Mouse (Mus musculus) brain, adult 2 months (tissue): ENCODE data around the gene Lrtm2.
A peak's percentile ranks its signal among the peaks of the same experiment; 100 is the strongest.

Source experiments
- DNase-seq: peaks from one replicate; pipeline ENCODE4 v3.0.0; 2011; ENCODE audit warnings: low read depth, low spot score

Gene Lrtm2

DNA sequence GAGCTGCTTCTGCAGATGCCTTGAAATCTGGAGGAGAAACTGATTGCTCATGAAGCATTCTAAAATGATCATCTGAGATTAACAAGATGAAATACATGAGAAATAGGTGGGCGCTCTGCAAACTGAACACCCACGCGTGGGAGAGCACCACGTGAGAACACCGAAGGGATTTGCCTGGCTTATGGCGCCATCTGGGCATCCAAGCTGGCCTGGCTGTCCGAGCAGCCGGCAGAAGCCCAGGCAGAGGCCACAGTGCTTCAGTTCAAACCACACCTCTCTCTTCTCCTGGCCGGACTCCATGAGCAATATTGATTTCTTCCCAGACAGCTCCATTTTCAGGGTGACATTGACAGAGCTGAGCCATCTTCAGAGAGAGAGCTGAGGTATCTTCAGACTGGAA is 49.8 kb downstream of the Lrtm2 start:
- DNase-seq = peak; percentile 93

DNA sequence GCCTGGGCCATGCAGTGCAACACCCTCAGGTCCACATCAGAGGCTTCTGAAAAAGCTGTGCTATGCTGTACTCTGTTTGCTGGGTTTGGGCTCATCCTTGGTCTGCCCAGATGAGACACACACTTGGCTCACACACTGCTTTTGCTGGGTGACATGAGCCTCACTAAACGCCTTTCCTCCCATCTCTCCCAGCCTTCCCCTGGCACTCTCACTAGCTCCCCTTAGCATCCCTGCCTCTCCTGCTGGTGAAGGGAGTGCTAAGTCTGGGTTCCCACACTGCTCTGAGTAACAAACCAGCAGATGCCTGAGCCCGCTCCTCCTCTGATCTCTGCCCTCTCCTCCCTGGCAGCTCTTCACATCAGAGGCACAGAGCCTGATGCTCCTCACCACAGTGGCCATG is 53.9 kb downstream of the Lrtm2 start:
- peak; percentile 76 for DNase-seq
